Mouse (Mus musculus): ENCODE measurements around the gene Lin7c. TPM values are rescaled to one million over a fixed set of nuclear protein-coding genes. Genes with fewer than 3 reads are reported as not detected.

Lin7c gene
- polyA plus RNA-seq, 1 experiment from 2014 or later, result 61.8 TPM

- ATAC-seq (ENCODE audit: insufficient number of reproducible peaks, insufficient read depth, low FRiP score, low TSS enrichment, low read depth), result no peak; the same call in 1 of the 2 replicates
- no peak overlapping the region for H3K9ac ChIP-seq (replicated peaks)
- peak overlapping the region; percentile 92 for H3K4me3 ChIP-seq (replicated peaks)
- H3K27me3 ChIP-seq, result no peaks in the 10 kb centered on the region
- peak overlapping the region; percentile 82 for H3K4me2 ChIP-seq
- H3K9me3 ChIP-seq, result no peaks in the 10 kb centered on the region
- H3K4me1 ChIP-seq (replicated peaks), result peaks cover 37% of the 10 kb centered on the region
- no peaks in the 10 kb centered on the region for H3K36me3 ChIP-seq
- H3K27ac ChIP-seq, result peak overlapping the region; percentile 99
- 3% methylated on average over 11 of the region's 11 CpGs for WGBS
Observed at GRCm38 (mm10) chr2:109916782-109917495, 26.3 kb downstream of the Lin7c start.

- Histone ChIP-seq H3K27ac (peak within 1 kb of the TSS; percentile 99), H3K27me3 (no peaks in the 10 kb centered on the region), H3K9me3 (no peaks in the 10 kb centered on the region), H3K36me3 (no peaks in the 10 kb centered on the region), H3K4me3 (replicated peaks) (peak within 1 kb of the TSS; percentile 92), H3K4me2 (peak within 1 kb of the TSS; percentile 82), H3K4me1 (replicated peaks) (peaks cover 39% of the 10 kb centered on the region), H3K9ac (replicated peaks) (peak within 1 kb of the TSS; percentile 98)
- peak; percentile 98 for ATAC-seq (ENCODE audit: insufficient number of reproducible peaks, insufficient read depth, low FRiP score, low TSS enrichment, low read depth)
- under 1% methylated on average over 102 of the region's 111 CpGs for WGBS
Observed at GRCm38 (mm10) chr2:109917496-109918413, 27.1 kb downstream of the Lin7c start, which contains the start of gene Lgr4. TSS of gene Lgr4 (plus strand) at chr2:109917647.

GRCm38 (mm10) chr2:109918592-109919262 is 28.1 kb downstream of the Lin7c start:
- 9% methylated on average over 22 of the region's 22 CpGs for WGBS
- peak overlapping the region; percentile 99 for H3K27ac ChIP-seq
- ATAC-seq (ENCODE audit: insufficient number of reproducible peaks, insufficient read depth, low FRiP score, low TSS enrichment, low read depth), result no peak
- no peaks in the 10 kb centered on the region for H3K27me3 ChIP-seq
- peaks cover 39% of the 10 kb centered on the region for H3K4me1 ChIP-seq (replicated peaks)
- H3K4me3 ChIP-seq (replicated peaks), result peak overlapping the region; percentile 92
- no peaks in the 10 kb centered on the region for H3K36me3 ChIP-seq
- H3K4me2 ChIP-seq, result peak overlapping the region; percentile 82
- peak overlapping the region; percentile 98 for H3K9ac ChIP-seq (replicated peaks)
- H3K9me3 ChIP-seq, result no peaks in the 10 kb centered on the region

GRCm38 (mm10) chr2:109920471-109920870 is 29.8 kb downstream of the Lin7c start:
- H3K4me2 ChIP-seq, result peak overlapping the region; percentile 82
- peaks cover 39% of the 10 kb centered on the region for H3K4me1 ChIP-seq (replicated peaks)
- peaks cover under 1% of the 10 kb centered on the region; the same call in 1 of the 2 replicates for H3K36me3 ChIP-seq
- H3K27me3 ChIP-seq, result no peaks in the 10 kb centered on the region
- no peak overlapping the region for H3K27ac ChIP-seq
- no peak for ATAC-seq (ENCODE audit: insufficient number of reproducible peaks, insufficient read depth, low FRiP score, low TSS enrichment, low read depth)
- 90% methylated on average over 7 of the region's 7 CpGs for WGBS
- H3K9ac ChIP-seq (replicated peaks), result 0 out of 2 replicates have a peak overlapping the region, but pooled peaks have one; percentile 18
- H3K9me3 ChIP-seq, result no peaks in the 10 kb centered on the region
- peak overlapping the region; percentile 92 for H3K4me3 ChIP-seq (replicated peaks)

GRCm38 (mm10) chr2:109921298-109922035 is 30.8 kb downstream of the Lin7c start:
- Histone ChIP-seq H3K4me1 (replicated peaks) (peaks cover 39% of the 10 kb centered on the region), H3K9me3 (no peaks in the 10 kb centered on the region), H3K36me3 (peaks cover 10% of the 10 kb centered on the region; the same call in 1 of the 2 replicates), H3K27ac (no peak overlapping the region), H3K4me2 (peak overlapping the region; percentile 82), H3K4me3 (replicated peaks) (peak overlapping the region; percentile 5; the same call in 1 of the 2 replicates), H3K9ac (replicated peaks) (no peak overlapping the region), H3K27me3 (no peaks in the 10 kb centered on the region)
- ATAC-seq (ENCODE audit: insufficient number of reproducible peaks, insufficient read depth, low FRiP score, low TSS enrichment, low read depth), result no peak
- WGBS, result 51% methylated on average over 8 of the region's 8 CpGs

GRCm38 (mm10) chr2:109922306-109922705 is 31.7 kb downstream of the Lin7c start:
- Histone ChIP-seq H3K4me2 (0 out of 2 replicates have a peak overlapping the region, but pooled peaks have one; percentile 82), H3K9ac (replicated peaks) (no peak overlapping the region), H3K36me3 (peaks cover 14% of the 10 kb centered on the region; the same call in 1 of the 2 replicates), H3K9me3 (no peaks in the 10 kb centered on the region), H3K27me3 (no peaks in the 10 kb centered on the region), H3K4me1 (replicated peaks) (peaks cover 33% of the 10 kb centered on the region), H3K4me3 (replicated peaks) (no peak overlapping the region), H3K27ac (no peak overlapping the region)
- WGBS, result 89% methylated on average over 3 of the region's 3 CpGs
- ATAC-seq (ENCODE audit: insufficient number of reproducible peaks, insufficient read depth, low FRiP score, low TSS enrichment, low read depth), result no peak

GRCm38 (mm10) chr2:109923031-109923430 is 32.4 kb downstream of the Lin7c start:
- WGBS, result 81% methylated on average over 3 of the region's 3 CpGs
- H3K9me3 ChIP-seq, result no peaks in the 10 kb centered on the region
- no peak overlapping the region for H3K27ac ChIP-seq
- no peak for ATAC-seq (ENCODE audit: insufficient number of reproducible peaks, insufficient read depth, low FRiP score, low TSS enrichment, low read depth)
- H3K4me1 ChIP-seq (replicated peaks), result peaks cover 33% of the 10 kb centered on the region
- H3K4me3 ChIP-seq (replicated peaks), result no peak overlapping the region
- no peaks in the 10 kb centered on the region for H3K27me3 ChIP-seq
- H3K9ac ChIP-seq (replicated peaks), result no peak overlapping the region
- peaks cover 14% of the 10 kb centered on the region; the same call in 1 of the 2 replicates for H3K36me3 ChIP-seq
- no peak overlapping the region; the same call in none of the 2 replicates for H3K4me2 ChIP-seq

- Histone ChIP-seq H3K4me1 (replicated peaks) (peaks cover 29% of the 10 kb centered on the region), H3K4me2 (no peak overlapping the region), H3K27me3 (no peaks in the 10 kb centered on the region), H3K9me3 (no peaks in the 10 kb centered on the region), H3K27ac (no peak overlapping the region), H3K4me3 (replicated peaks) (no peak overlapping the region), H3K9ac (replicated peaks) (no peak overlapping the region), H3K36me3 (peaks cover 14% of the 10 kb centered on the region; the same call in 1 of the 2 replicates)
- 94% methylated on average over 3 of the region's 3 CpGs for WGBS
- ATAC-seq (ENCODE audit: insufficient number of reproducible peaks, insufficient read depth, low FRiP score, low TSS enrichment, low read depth), result no peak
Observed at GRCm38 (mm10) chr2:109923945-109924344, 33.3 kb downstream of the Lin7c start.

GRCm38 (mm10) chr2:109926984-109927383 is 36.3 kb downstream of the Lin7c start:
- 91% methylated on average over 4 of the region's 4 CpGs for WGBS

GRCm38 (mm10) chr2:109927446-109927845 is 36.8 kb downstream of the Lin7c start:
- Histone ChIP-seq H3K4me3 (replicated peaks) (no peak overlapping the region), H3K27ac (no peak overlapping the region), H3K9me3 (no peaks in the 10 kb centered on the region), H3K4me2 (no peak overlapping the region), H3K27me3 (no peaks in the 10 kb centered on the region), H3K4me1 (replicated peaks) (peaks cover 15% of the 10 kb centered on the region), H3K9ac (replicated peaks) (no peak overlapping the region), H3K36me3 (peaks cover 20% of the 10 kb centered on the region; the same call in 1 of the 2 replicates)
- no peak for ATAC-seq (ENCODE audit: insufficient number of reproducible peaks, insufficient read depth, low FRiP score, low TSS enrichment, low read depth)
- WGBS, result 83% methylated on average over 7 of the region's 7 CpGs

More at GRCm38 (mm10) chr2:109926984-109927383, 36.3 kb downstream of the Lin7c start:
- Histone ChIP-seq H3K27me3 (no peaks in the 10 kb centered on the region), H3K4me3 (replicated peaks) (no peak overlapping the region), H3K36me3 (peaks cover 20% of the 10 kb centered on the region; the same call in 1 of the 2 replicates), H3K4me2 (no peak overlapping the region), H3K9me3 (no peaks in the 10 kb centered on the region), H3K4me1 (replicated peaks) (peaks cover 12% of the 10 kb centered on the region), H3K9ac (replicated peaks) (no peak overlapping the region), H3K27ac (no peak overlapping the region)
- no peak for ATAC-seq (ENCODE audit: insufficient number of reproducible peaks, insufficient read depth, low FRiP score, low TSS enrichment, low read depth)

Measured in limb, embryonic 12.5 days (tissue).